Comparison of ENCODE assay signal across 7 mouse cellular contexts in genomic region chr4:118031776-118032170, GRCm38 (mm10).
"Had no signal": no experiment of that assay in that cellular context is flagged by ENCODE, and none has a peak within 500 bp of the region (broad histone marks: within the 10 kb centered on the region; RNA-seq: fewer than 3 reads in every experiment).

No protein-coding gene starts in this region.

- H3K27ac ChIP-seq: limb, embryonic 13.5 days; neural tube, embryonic 15.5 days; stomach, postnatal 0 days had no signal

- H3K4me2 ChIP-seq: limb, embryonic 13.5 days; liver, embryonic 11.5 days; neural tube, embryonic 15.5 days had no signal

- H3K9me3 ChIP-seq: limb, embryonic 13.5 days; neural tube, embryonic 15.5 days had no signal

- H3K4me3 ChIP-seq: limb, embryonic 13.5 days; myocyte; neural tube, embryonic 15.5 days had no signal

- DNase-seq: midbrain, embryonic 14.5 days; thymus, postnatal 4 days had no signal

- H3K36me3 ChIP-seq: limb, embryonic 13.5 days; neural tube, embryonic 15.5 days had no signal

- H3K27me3 ChIP-seq: limb, embryonic 13.5 days; neural tube, embryonic 15.5 days had no signal

- H3K9ac ChIP-seq: limb, embryonic 13.5 days; neural tube, embryonic 15.5 days had no signal
